Mouse (Mus musculus): Measurements from ENCODE around the gene Rflna. TPM values are rescaled to one million over a fixed set of nuclear protein-coding genes. Genes with fewer than 3 reads are reported as not detected.

Gene Rflna
- polyA plus RNA-seq (2012; rRNA removed) = 5.0 and 12.6 TPM in 2 replicates

GRCm38 (mm10) chr5:125002969-125003872 is at the start of gene Rflna:
Gene Rflna (plus strand): TSS chr5:125003221.

Other genes starting within 250 kb of the Rflna start
- 10.9 and 24.4 TPM in 2 replicates for gene Ccdc92, start 140.8 kb upstream of the Rflna start, polyA plus RNA-seq (2012; rRNA removed)
- gene Zfp664, start 140.5 kb upstream of the Rflna start, polyA plus RNA-seq (2012; rRNA removed) = 92.7 and 98.6 TPM in 2 replicates
- 32.4 and 46.5 TPM in 2 replicates for gene Ncor2, start 176.0 kb downstream of the Rflna start, polyA plus RNA-seq (2012; rRNA removed)